Comparison of ENCODE assay signal across 17 mouse cellular contexts in the genomic region with DNA sequence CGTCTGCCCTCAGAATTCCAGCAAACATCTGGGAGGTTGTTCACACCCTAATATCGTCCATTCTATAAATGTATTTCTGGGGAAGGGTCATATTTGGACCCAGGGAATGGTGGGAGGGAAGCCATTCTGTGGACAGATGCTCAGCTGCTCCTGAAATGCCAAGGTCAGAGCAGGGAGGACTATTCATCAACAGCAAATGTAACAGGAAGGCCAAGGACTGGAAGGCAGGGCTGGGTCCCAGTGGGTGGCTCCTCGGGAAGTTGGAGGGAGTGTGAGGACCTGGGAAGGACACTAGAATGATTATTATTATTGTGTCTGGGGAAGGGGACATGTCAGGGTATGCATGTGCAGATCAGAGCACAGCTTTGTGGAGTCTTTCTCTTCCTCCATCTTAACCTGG. TPM values are rescaled to one million over a fixed set of nuclear protein-coding genes. Genes with fewer than 3 reads are reported as not detected.
"Had no signal": no experiment of that assay in that cellular context is flagged by ENCODE, and none has a peak within 500 bp of the region (broad histone marks: within the 10 kb centered on the region; RNA-seq: fewer than 3 reads in every experiment).

No protein-coding gene starts in this region.

- H3K36me3 ChIP-seq: midbrain, embryonic 10.5 days; midbrain, embryonic 12.5 days; neural tube, embryonic 12.5 days; stomach, embryonic 15.5 days had no signal

- H3K9ac ChIP-seq: lung, embryonic 14.5 days; midbrain, embryonic 12.5 days; neural tube, embryonic 12.5 days; stomach, embryonic 15.5 days had no signal

- H3K4me1 ChIP-seq: midbrain, embryonic 12.5 days; neural tube, embryonic 12.5 days; stomach, embryonic 15.5 days had no signal

- H3K4me3 ChIP-seq: midbrain, embryonic 10.5 days; midbrain, embryonic 12.5 days; myocyte; neural tube, embryonic 12.5 days; stomach, embryonic 15.5 days had no signal

- H3K27ac ChIP-seq: midbrain, embryonic 10.5 days; midbrain, embryonic 12.5 days; neural tube, embryonic 12.5 days; stomach, embryonic 15.5 days had no signal

- H3K27me3 ChIP-seq: neural tube, embryonic 12.5 days; stomach, embryonic 15.5 days had no signal

- DNase-seq: lung, adult 18-20 months; lung, embryonic 14.5 days; lung, postnatal 10 days; lung, postnatal 4 days; midbrain, embryonic 14.5 days; right cerebral cortex, postnatal 14 days; thymus, adult 2 months; thymus, postnatal 25 days; thymus, postnatal 4 days had no signal

RNA-seq across cellular contexts. Expression of gene Cyp26b1, which starts 55.0 kb away (rescaled TPM):
- total RNA-seq: megakaryocyte, adult 5-6 weeks; megakaryocyte-erythroid progenitor cell, adult 5-6 weeks; neutrophil, adult 5-6 weeks had no signal
